8 mouse cellular contexts compared by ENCODE assay signal in genomic region chr9:58112321-58112751, GRCm38 (mm10). TPM values are rescaled to one million over a fixed set of nuclear protein-coding genes. Genes with fewer than 3 reads are reported as not detected.
DNase-seq lines count a peak whose midpoint lies in the region; ATAC-seq lines count a peak whose summit lies in the region.

No protein-coding gene starts in this region.

- H3K4me1 ChIP-seq in kidney, embryonic 16.5 days (ENCODE audit: insufficient read depth, low read length) = peaks cover 49% of the 10 kb centered on the region

- 15% methylated on average over 5 of the region's 6 CpGs for WGBS in kidney, embryonic 16.5 days

- ATAC-seq in kidney, embryonic 16.5 days (ENCODE audit: low FRiP score, low TSS enrichment) = 0 out of 2 replicates have a peak, but pooled peaks have one; percentile 14
- ATAC-seq in inflammation-experienced regulatory T-cells, adult 6 months = peak; percentile 46

- no peak overlapping the region for H3K4me3 ChIP-seq in kidney, embryonic 16.5 days (ENCODE audit: low read length)

- H3K9ac ChIP-seq in kidney, embryonic 16.5 days (replicated peaks; ENCODE audit: low read length) = peak overlapping the region; percentile 31; the same call in 1 of the 2 replicates

- no peaks in the 10 kb centered on the region for H3K9me3 ChIP-seq in kidney, embryonic 16.5 days (ENCODE audit: low read length)

- H3K36me3 ChIP-seq in kidney, embryonic 16.5 days (ENCODE audit: insufficient read depth, low read length) = no peaks in the 10 kb centered on the region

- no peak overlapping the region for H3K4me2 ChIP-seq in kidney, embryonic 16.5 days (replicated peaks; ENCODE audit: low read depth, low read length)

- H3K27me3 ChIP-seq in kidney, embryonic 16.5 days (ENCODE audit: insufficient read depth, low read length) = no peaks in the 10 kb centered on the region

- no peak overlapping the region for H3K27ac ChIP-seq in kidney, embryonic 16.5 days (ENCODE audit: low read length)

- DNase-seq in kidney, adult 18-20 months = no peak
- DNase-seq in embryo, embryonic 10.5 days (ENCODE audit: low spot score) = peak; percentile 68
- peak; percentile 66 for DNase-seq in retina, postnatal 1 day
- DNase-seq in layer of hippocampus, adult 18-20 months (ENCODE audit: low spot score in 2 of 2) = no peak
- no peak for DNase-seq in adrenal gland, adult (ENCODE audit: inconsistent age in 2 of 2, low spot score in 1 of 2)
- DNase-seq in cerebellum, adult 11-12 months = no peak

RNA-seq across cellular contexts. Expression of gene Ccdc33, which starts 6.3 kb away (rescaled TPM):
- 0.13 and 0.21 TPM in 2 replicates for polyA plus RNA-seq in kidney, embryonic 16.5 days (2015; fragmentation: Nextera tagmentation; extraction: Ambion mirVana)
- not detected for polyA plus RNA-seq in inflammation-experienced regulatory T-cells, adult 6 months (2017; shearing (Covaris generic))
- under 1 TPM; 0.91 to 0.94 TPM for total RNA-seq in layer of hippocampus, adult 18-20 months (2021)

RNA-seq across cellular contexts. Expression of gene Stra6, which starts 48.7 kb away (rescaled TPM):
- polyA plus RNA-seq in kidney, embryonic 16.5 days (2015; fragmentation: Nextera tagmentation; extraction: Ambion mirVana) = 24.1 and 34.2 TPM in 2 replicates
- polyA plus RNA-seq in inflammation-experienced regulatory T-cells, adult 6 months (2017; shearing (Covaris generic)) = 1 to 10 TPM in 2 of 3 experiments, not detected in 1; 4.0 to 5.3 TPM
- 10 to 100 TPM; 18.2 to 18.4 TPM for total RNA-seq in layer of hippocampus, adult 18-20 months (2021)

Comparison
In these comparisons a context has a peak if more than half of its experiments do, and no peak if none do; other contexts are left out.
1. DNase-seq: peak in embryo, embryonic 10.5 days (single experiment) and retina, postnatal 1 day (single experiment); none in kidney, adult 18-20 months (single experiment), layer of hippocampus, adult 18-20 months (0 of 2), adrenal gland, adult (0 of 2) and cerebellum, adult 11-12 months (single experiment).